Mouse (Mus musculus): ENCODE measurements around the gene Olfr1037. TPM values are rescaled to one million over a fixed set of nuclear protein-coding genes. Genes with fewer than 3 reads are reported as not detected.
"Not testable (repeated sequence)": the region's sequence is repeated elsewhere in the genome, so short reads cannot be mapped to it uniquely, and the experiment has no call there.

Gene Olfr1037
- polyA plus RNA-seq (2016; fragmentation: Nextera tagmentation; extraction: Ambion mirVana), result not detected in 2 replicates

DNA sequence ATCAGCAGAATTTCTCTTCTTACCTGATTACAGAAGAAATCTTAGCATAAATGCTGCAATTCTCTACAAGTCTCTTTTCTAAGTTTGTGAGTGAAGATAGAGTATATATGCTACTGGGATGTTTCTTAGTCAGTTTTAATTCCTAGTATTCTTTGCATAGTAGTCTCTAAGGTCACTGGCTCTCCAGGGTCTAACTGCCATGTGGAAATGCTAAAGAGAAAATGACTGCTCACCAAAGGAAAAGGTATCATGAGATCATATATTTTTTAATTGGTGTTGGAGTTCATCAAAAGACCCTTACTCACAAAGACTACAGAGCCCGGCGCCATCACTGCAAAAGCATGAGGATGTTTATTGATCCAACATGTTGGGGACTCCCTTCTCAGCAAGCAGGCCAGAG is at the start of gene Olfr1037:
Gene Olfr1037, minus strand, starts transcription at position 101 of the 400 bp plus-strand sequence.
- Histone ChIP-seq H3K27ac (no peak within 1 kb of the TSS), H3K9me3 (replicated peaks) (no peaks in the 10 kb centered on the region), H3K4me3 (no peak within 1 kb of the TSS), H3K36me3 (no peaks in the 10 kb centered on the region), H3K27me3 (ENCODE audit: low read depth, poor library complexity, severe bottlenecking) (no peaks in the 10 kb centered on the region), H3K4me1 (no peaks in the 10 kb centered on the region)
- no peak for DNase-seq (ENCODE audit: low spot score)
- 86% methylated on average over 2 of the region's 2 CpGs for WGBS

DNA sequence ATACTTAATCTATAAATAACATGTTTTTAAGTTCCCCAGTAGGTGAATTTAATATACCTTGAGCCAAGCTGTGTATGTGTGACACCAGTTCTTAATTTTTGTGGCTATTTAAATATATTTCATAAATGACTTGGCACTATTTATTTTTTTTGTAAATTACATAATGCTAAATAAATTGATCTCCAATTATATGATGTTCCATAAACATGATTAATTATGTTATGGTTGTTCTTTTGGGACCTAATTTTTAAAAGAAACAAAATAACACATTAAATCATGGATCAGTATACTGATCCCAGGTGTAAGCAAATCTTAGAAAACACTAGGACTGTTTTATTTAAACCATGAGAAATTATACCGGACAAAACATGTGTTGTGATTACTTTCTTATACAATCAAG is 48.6 kb upstream of the Olfr1037 start, which contains the start of gene Olfr1039:
Gene Olfr1039, minus strand, starts transcription at position 101 of the 400 bp plus-strand sequence.
- no peaks in the 10 kb centered on the region for H3K4me1 ChIP-seq
- no peaks in the 10 kb centered on the region for H3K36me3 ChIP-seq
- no peaks in the 10 kb centered on the region for H3K9me3 ChIP-seq (replicated peaks)
- WGBS, result 97% methylated on average over 1 of the region's 1 CpGs
- no peak within 1 kb of the TSS for H3K4me3 ChIP-seq
- no peaks in the 10 kb centered on the region for H3K27me3 ChIP-seq (ENCODE audit: low read depth, poor library complexity, severe bottlenecking)
- H3K27ac ChIP-seq, result no peak within 1 kb of the TSS
- DNase-seq (ENCODE audit: low spot score), result no peak

DNA sequence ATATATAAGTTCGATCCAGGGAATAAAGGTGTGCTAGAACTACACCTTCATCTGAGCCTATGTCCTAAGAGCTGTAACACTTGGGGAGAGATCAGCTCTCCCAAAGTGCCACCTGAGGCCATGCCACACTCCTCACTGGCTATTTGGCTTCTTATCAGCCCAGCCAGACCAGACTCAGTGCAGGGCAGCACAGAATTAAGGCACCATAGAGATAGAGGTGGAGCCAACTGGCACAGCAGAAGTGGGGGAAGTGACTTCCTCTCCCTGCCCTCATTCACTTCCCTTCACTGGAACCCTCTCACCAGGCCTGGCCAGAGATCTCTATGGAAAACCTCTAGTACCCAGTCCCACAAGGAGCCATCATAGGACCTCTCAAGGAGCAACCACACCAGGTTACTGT is 6.7 kb downstream of the Olfr1037 start:
- not testable (repeated sequence) for DNase-seq (ENCODE audit: low spot score); H3K36me3 ChIP-seq; H3K27me3 ChIP-seq (ENCODE audit: low read depth, poor library complexity, severe bottlenecking)

DNA sequence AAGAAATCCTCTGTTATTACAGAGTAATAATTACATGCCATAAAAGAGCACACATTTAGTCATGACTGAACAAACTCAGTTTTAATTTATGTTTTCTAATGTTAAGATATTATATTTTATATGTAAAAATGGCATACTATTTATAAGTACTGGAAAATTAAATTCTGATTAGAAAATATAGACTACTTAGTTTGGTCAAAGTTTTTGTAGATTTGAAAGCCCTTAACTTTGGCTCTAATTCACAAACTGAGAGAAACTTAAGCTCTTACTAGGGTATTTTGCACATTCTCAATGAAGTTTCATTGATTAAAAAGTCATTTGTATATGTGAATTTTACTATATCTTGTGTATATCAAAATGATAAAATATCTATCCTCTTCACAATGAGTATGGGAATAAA is 13.5 kb downstream of the Olfr1037 start, which contains the start of gene Olfr1036:
Gene Olfr1036, plus strand, starts transcription at position 301 of the 400 bp plus-strand sequence.
- DNase-seq (ENCODE audit: low spot score); H3K27me3 ChIP-seq (ENCODE audit: low read depth, poor library complexity, severe bottlenecking); H3K9me3 ChIP-seq (replicated peaks); H3K36me3 ChIP-seq; H3K4me1 ChIP-seq; H3K4me3 ChIP-seq; H3K27ac ChIP-seq: not testable (repeated sequence)

More for the DNA sequence above, 6.7 kb downstream of the Olfr1037 start:
- 97% methylated on average over 1 of the region's 1 CpGs for WGBS
- not testable (repeated sequence) for H3K4me3 ChIP-seq; H3K4me1 ChIP-seq; H3K9me3 ChIP-seq (replicated peaks); H3K27ac ChIP-seq

DNA sequence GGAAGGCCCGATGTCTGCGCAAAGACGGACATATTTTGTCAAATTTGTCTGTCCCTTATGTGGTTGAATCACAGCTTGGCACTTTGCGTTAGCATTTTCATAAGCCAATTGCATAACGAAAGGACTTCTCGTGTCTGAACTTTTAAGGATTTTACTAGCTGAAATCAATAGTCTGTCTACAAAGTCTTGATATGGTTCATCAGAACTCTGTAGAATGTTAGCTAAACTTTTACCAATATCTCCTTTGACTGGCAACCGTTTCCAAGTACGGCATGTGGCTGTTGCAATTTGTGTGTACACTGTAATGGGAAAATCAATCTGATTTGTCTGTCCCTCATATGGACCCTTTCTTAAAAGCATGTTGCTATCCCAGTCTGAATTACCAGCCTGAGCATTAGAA is 17.0 kb downstream of the Olfr1037 start:
- H3K9me3 ChIP-seq (replicated peaks), result no peaks in the 10 kb centered on the region
- no peaks in the 10 kb centered on the region for H3K36me3 ChIP-seq
- H3K4me3 ChIP-seq, result no peak overlapping the region
- DNase-seq (ENCODE audit: low spot score), result no peak
- no peaks in the 10 kb centered on the region for H3K27me3 ChIP-seq (ENCODE audit: low read depth, poor library complexity, severe bottlenecking)
- WGBS, result 96% methylated on average over 8 of the region's 8 CpGs
- H3K4me1 ChIP-seq, result no peaks in the 10 kb centered on the region
- no peak overlapping the region for H3K27ac ChIP-seq

DNA sequence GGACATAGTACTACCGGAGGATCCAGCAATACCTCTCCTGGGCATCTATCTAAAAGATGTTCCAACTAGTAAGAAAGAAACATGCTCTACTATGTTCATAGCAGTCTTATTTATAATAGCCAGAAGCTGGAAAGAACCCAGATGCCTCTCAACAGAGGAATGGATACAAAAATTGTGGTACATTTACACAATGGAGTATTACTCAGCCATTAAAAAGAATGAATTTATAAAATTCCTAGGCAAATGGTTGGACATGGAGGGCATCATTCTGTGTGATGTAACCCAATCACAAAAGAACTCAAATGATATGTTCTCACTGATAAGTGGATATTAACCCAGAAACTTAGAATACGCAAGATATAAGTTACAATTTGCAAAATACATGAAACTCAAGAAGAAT is 23.4 kb downstream of the Olfr1037 start:
- not testable (repeated sequence) for H3K27me3 ChIP-seq (ENCODE audit: low read depth, poor library complexity, severe bottlenecking); H3K27ac ChIP-seq; H3K36me3 ChIP-seq; H3K4me3 ChIP-seq; DNase-seq (ENCODE audit: low spot score); H3K9me3 ChIP-seq (replicated peaks); H3K4me1 ChIP-seq
- WGBS, result 93% methylated on average over 2 of the region's 2 CpGs

DNA sequence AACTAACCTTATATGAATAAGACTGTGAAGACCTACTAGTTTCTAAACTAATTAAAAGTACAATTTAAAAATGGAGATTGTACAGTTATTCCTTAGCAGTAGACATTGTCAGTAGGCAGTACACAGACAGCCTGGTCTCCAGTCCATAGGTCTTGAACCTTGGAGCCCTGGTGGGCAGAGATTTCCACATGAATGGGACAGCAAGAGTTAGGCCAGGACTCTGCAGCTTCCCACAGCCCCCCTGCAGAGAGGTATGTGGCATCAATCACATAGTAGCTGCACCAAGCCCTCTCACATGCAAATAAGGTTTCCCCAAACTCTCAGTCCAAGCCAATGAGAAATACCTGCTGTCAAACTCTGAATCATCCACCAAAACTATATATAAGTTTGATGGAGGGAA is 36.4 kb downstream of the Olfr1037 start:
- H3K4me1 ChIP-seq; H3K4me3 ChIP-seq; DNase-seq (ENCODE audit: low spot score); H3K27ac ChIP-seq; H3K9me3 ChIP-seq (replicated peaks); H3K27me3 ChIP-seq (ENCODE audit: low read depth, poor library complexity, severe bottlenecking); H3K36me3 ChIP-seq: not testable (repeated sequence)

DNA sequence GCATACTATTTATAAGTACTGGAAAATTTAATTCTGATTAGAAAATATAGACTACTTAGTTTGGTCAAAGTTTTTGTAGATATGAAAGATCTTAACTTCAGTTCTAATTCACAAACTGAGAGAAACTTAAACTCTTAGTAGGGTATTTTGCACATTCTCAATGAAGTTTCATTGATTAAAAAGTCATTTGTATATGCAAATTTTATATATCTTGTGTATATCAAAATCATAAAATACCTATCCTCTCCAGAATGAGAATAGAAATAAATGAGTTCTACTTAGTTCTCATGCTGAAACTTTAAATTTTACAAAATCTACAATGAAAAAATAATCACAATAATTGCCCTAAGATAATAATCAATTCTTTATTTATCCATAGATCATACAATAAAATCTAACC is 41.6 kb downstream of the Olfr1037 start, which contains the start of gene Olfr1034:
Gene Olfr1034, plus strand, starts transcription at position 301 of the 400 bp plus-strand sequence.
- Histone ChIP-seq H3K27ac (no peak within 1 kb of the TSS), H3K27me3 (ENCODE audit: low read depth, poor library complexity, severe bottlenecking) (no peaks in the 10 kb centered on the region), H3K36me3 (no peaks in the 10 kb centered on the region), H3K4me3 (no peak within 1 kb of the TSS), H3K4me1 (no peaks in the 10 kb centered on the region), H3K9me3 (replicated peaks) (no peaks in the 10 kb centered on the region)
- DNase-seq (ENCODE audit: low spot score), result no peak

Other genes with a start within 250 kb of the Olfr1037 start
- not detected in 2 replicates for gene Olfr1019, start 241.9 kb downstream of the Olfr1037 start, polyA plus RNA-seq (2016; fragmentation: Nextera tagmentation; extraction: Ambion mirVana)
- gene Olfr1020, start 240.4 kb downstream of the Olfr1037 start, polyA plus RNA-seq (2016; fragmentation: Nextera tagmentation; extraction: Ambion mirVana), result not detected in 2 replicates
- not detected in 2 replicates for gene Olfr1022, start 218.8 kb downstream of the Olfr1037 start, polyA plus RNA-seq (2016; fragmentation: Nextera tagmentation; extraction: Ambion mirVana)
- not detected in 2 replicates for gene Olfr1023, start 201.7 kb downstream of the Olfr1037 start, polyA plus RNA-seq (2016; fragmentation: Nextera tagmentation; extraction: Ambion mirVana)
- gene Olfr1024, start 182.3 kb downstream of the Olfr1037 start, polyA plus RNA-seq (2016; fragmentation: Nextera tagmentation; extraction: Ambion mirVana), result not detected in 2 replicates
- gene Olfr1025-ps1, start 172.2 kb downstream of the Olfr1037 start, polyA plus RNA-seq (2016; fragmentation: Nextera tagmentation; extraction: Ambion mirVana), result not detected in 2 replicates
- gene Olfr1026, start 165.8 kb downstream of the Olfr1037 start, polyA plus RNA-seq (2016; fragmentation: Nextera tagmentation; extraction: Ambion mirVana), result not detected in 2 replicates
- gene Olfr1028, start 136.9 kb downstream of the Olfr1037 start, polyA plus RNA-seq (2016; fragmentation: Nextera tagmentation; extraction: Ambion mirVana), result not detected in 2 replicates
- not detected in 2 replicates for gene Olfr1029, start 113.5 kb downstream of the Olfr1037 start, polyA plus RNA-seq (2016; fragmentation: Nextera tagmentation; extraction: Ambion mirVana)
- gene Olfr1030, start 108.1 kb downstream of the Olfr1037 start, polyA plus RNA-seq (2016; fragmentation: Nextera tagmentation; extraction: Ambion mirVana), result not detected in 2 replicates
- gene Olfr1031, start 97.1 kb downstream of the Olfr1037 start, polyA plus RNA-seq (2016; fragmentation: Nextera tagmentation; extraction: Ambion mirVana), result not detected in 2 replicates
- gene Olfr1032, start 81.8 kb downstream of the Olfr1037 start, polyA plus RNA-seq (2016; fragmentation: Nextera tagmentation; extraction: Ambion mirVana), result not detected in 2 replicates
- not detected in 2 replicates for gene Olfr1033, start 66.8 kb downstream of the Olfr1037 start, polyA plus RNA-seq (2016; fragmentation: Nextera tagmentation; extraction: Ambion mirVana)
- not detected in 2 replicates for gene Olfr1034, start 41.5 kb downstream of the Olfr1037 start, polyA plus RNA-seq (2016; fragmentation: Nextera tagmentation; extraction: Ambion mirVana)
- gene Olfr1036, start 13.4 kb downstream of the Olfr1037 start, polyA plus RNA-seq (2016; fragmentation: Nextera tagmentation; extraction: Ambion mirVana), result not detected in 2 replicates
- gene Olfr1039, start 48.5 kb upstream of the Olfr1037 start, polyA plus RNA-seq (2016; fragmentation: Nextera tagmentation; extraction: Ambion mirVana), result not detected in 2 replicates
- not detected in 2 replicates for gene Olfr1040, start 59.3 kb upstream of the Olfr1037 start, polyA plus RNA-seq (2016; fragmentation: Nextera tagmentation; extraction: Ambion mirVana)
- gene Olfr1042, start 74.5 kb upstream of the Olfr1037 start, polyA plus RNA-seq (2016; fragmentation: Nextera tagmentation; extraction: Ambion mirVana), result not detected in 2 replicates
- gene Olfr1043, start 80.1 kb upstream of the Olfr1037 start, polyA plus RNA-seq (2016; fragmentation: Nextera tagmentation; extraction: Ambion mirVana), result not detected in 2 replicates
- not detected in 2 replicates for gene Olfr1044, start 90.4 kb upstream of the Olfr1037 start, polyA plus RNA-seq (2016; fragmentation: Nextera tagmentation; extraction: Ambion mirVana)
- gene Olfr52, start 98.3 kb upstream of the Olfr1037 start, polyA plus RNA-seq (2016; fragmentation: Nextera tagmentation; extraction: Ambion mirVana), result not detected in 2 replicates
- not detected in 2 replicates for gene Olfr1045, start 115.6 kb upstream of the Olfr1037 start, polyA plus RNA-seq (2016; fragmentation: Nextera tagmentation; extraction: Ambion mirVana)
- not detected in 2 replicates for gene Olfr1046, start 131.9 kb upstream of the Olfr1037 start, polyA plus RNA-seq (2016; fragmentation: Nextera tagmentation; extraction: Ambion mirVana)
- gene Olfr1047, start 144.0 kb upstream of the Olfr1037 start, polyA plus RNA-seq (2016; fragmentation: Nextera tagmentation; extraction: Ambion mirVana), result not detected in 2 replicates
- gene Olfr1048, start 152.9 kb upstream of the Olfr1037 start, polyA plus RNA-seq (2016; fragmentation: Nextera tagmentation; extraction: Ambion mirVana), result not detected in 2 replicates
- not detected in 2 replicates for gene Olfr1049, start 170.9 kb upstream of the Olfr1037 start, polyA plus RNA-seq (2016; fragmentation: Nextera tagmentation; extraction: Ambion mirVana)
- not detected in 2 replicates for gene Olfr1051, start 191.7 kb upstream of the Olfr1037 start, polyA plus RNA-seq (2016; fragmentation: Nextera tagmentation; extraction: Ambion mirVana)
- not detected in 2 replicates for gene Olfr1052, start 205.1 kb upstream of the Olfr1037 start, polyA plus RNA-seq (2016; fragmentation: Nextera tagmentation; extraction: Ambion mirVana)
- gene Olfr1053, start 227.9 kb upstream of the Olfr1037 start, polyA plus RNA-seq (2016; fragmentation: Nextera tagmentation; extraction: Ambion mirVana), result not detected in 2 replicates
- not detected in 2 replicates for gene Olfr1054, start 248.0 kb upstream of the Olfr1037 start, polyA plus RNA-seq (2016; fragmentation: Nextera tagmentation; extraction: Ambion mirVana)

All from limb, embryonic 10.5 days (tissue).